Mouse (Mus musculus) limb, embryonic 14.5 days (tissue): Measurements from ENCODE around the gene Tctex1d1. TPM values are rescaled to one million over a fixed set of nuclear protein-coding genes. Genes with fewer than 3 reads are reported as not detected.

Experiments used
- ATAC-seq: fragments of 200-750 bp; cut with Nextera tagmentation; 2 replicates; pipeline ENCODE4 v1.8.0; 2017; ENCODE audit warnings: low read depth, moderate number of reproducible peaks, moderate TSS enrichment; ENCODE audit not compliant: low FRiP score
- DNase-seq: peaks from one replicate; pipeline ENCODE4 v3.0.0-alpha.2; 2015; ENCODE audit warnings: low spot score
- H3K27ac ChIP-seq: fragments of 300-500 bp; sonication (generic); replicated peaks from 2 replicates; pipeline ENCODE4 v1.5.1; 2014; ENCODE audit warnings: low read depth, mild to moderate bottlenecking, low read length, moderate library complexity, mixed read lengths
- H3K27me3 ChIP-seq: fragments of 300-500 bp; sonication (generic); 2 replicates; pipeline ENCODE4 v1.6.1; 2014; ENCODE audit warnings: low read length, mixed read lengths; ENCODE audit not compliant: control insufficient read depth, insufficient read depth
- H3K36me3 ChIP-seq: fragments of 300-500 bp; sonication (generic); 2 replicates; pipeline ENCODE4 v1.6.1; 2014; ENCODE audit warnings: mild to moderate bottlenecking, low read length, moderate library complexity, mixed read lengths; ENCODE audit not compliant: control insufficient read depth, insufficient read depth
- H3K4me1 ChIP-seq: fragments of 300-500 bp; sonication (generic); 2 replicates; pipeline ENCODE4 v1.6.1; 2014; ENCODE audit warnings: antibody characterized with exemption, low read length, mixed read lengths; ENCODE audit not compliant: control insufficient read depth, insufficient read depth
- H3K4me2 ChIP-seq: fragments of 300-500 bp; sonication (generic); replicated peaks from 2 replicates; pipeline ENCODE4 v1.6.1; 2014; ENCODE audit warnings: low read depth, mild to moderate bottlenecking, low read length, moderate library complexity; ENCODE audit not compliant: severe bottlenecking
- H3K4me3 ChIP-seq: fragments of 300-500 bp; sonication (generic); replicated peaks from 2 replicates; pipeline ENCODE4 v1.5.1; 2014; ENCODE audit warnings: low read length
- H3K9ac ChIP-seq: fragments of 300-500 bp; sonication (generic); 2 replicates; pipeline ENCODE4 v1.6.1; 2014; ENCODE audit warnings: mild to moderate bottlenecking, low read depth, low read length, moderate library complexity; ENCODE audit not compliant: severe bottlenecking
- H3K9me3 ChIP-seq: fragments of 300-500 bp; sonication (generic); 2 replicates; pipeline ENCODE4 v1.6.1; 2016; ENCODE audit warnings: low read length; ENCODE audit not compliant: control insufficient read depth
- POLR2A ChIP-seq: fragments of 200-500 bp; IDR thresholded peaks from 2 replicates; pipeline ENCODE4 v1.8.0; 2012; ENCODE audit warnings: inconsistent platforms, mild to moderate bottlenecking, moderate library complexity, borderline replicate concordance; ENCODE audit not compliant: insufficient read depth, insufficient read length; ENCODE audit errors: extremely low read depth
- WGBS: fragments of 180-500 bp; shearing (Covaris S2); extraction: QIAGEN DNeasy Blood & Tissue Kit; methylation state at CpG from one replicate; pipeline ENCODE4 v1.1.7; 2014; 5-methylcytosine and 5-hydroxymethylcytosine counted together
- polyA plus RNA-seq, 2 experiments: library from polyadenylated mRNA; depleted of rRNA in 1 of 2; stranded (reverse) in 1 of 2; unstranded in 1 of 2; fragments of >200 nt; fragmentation: Nextera tagmentation in 1 of 2; extraction: Ambion mirVana in 1 of 2; gene quantifications; 2 replicates each; pipeline versions ENCODE4 v1.2.1 to v1.2.3; 2012 to 2014

Gene Tctex1d1
- polyA plus RNA-seq, 2 experiments, result 0.30 to 0.56 TPM

GRCm38 (mm10) chr4:103011823-103012222 lies 33.4 kb downstream of the Tctex1d1 start:
- peaks cover 15% of the 10 kb centered on the region for H3K4me1 ChIP-seq
- no peak overlapping the region for H3K27ac ChIP-seq
- no peak overlapping the region for H3K4me2 ChIP-seq
- no peak overlapping the region for H3K4me3 ChIP-seq
- H3K27me3 ChIP-seq, result no peaks in the 10 kb centered on the region
- H3K9me3 ChIP-seq, result no peaks in the 10 kb centered on the region
- DNase-seq, result no peak
- no peak for ATAC-seq
- TF ChIP-seq POLR2A, result no peak
- no peak overlapping the region for H3K9ac ChIP-seq
- no peaks in the 10 kb centered on the region for H3K36me3 ChIP-seq
- WGBS, result 14% methylated on average over 7 of the region's 7 CpGs

GRCm38 (mm10) chr4:103013490-103013889 lies 35.1 kb downstream of the Tctex1d1 start:
- Histone ChIP-seq H3K4me2 (no peak overlapping the region), H3K4me1 (peaks cover 9% of the 10 kb centered on the region; the same call in 1 of the 2 replicates), H3K9ac (no peak overlapping the region), H3K27me3 (no peaks in the 10 kb centered on the region), H3K9me3 (no peaks in the 10 kb centered on the region), H3K27ac (no peak overlapping the region), H3K4me3 (no peak overlapping the region), H3K36me3 (no peaks in the 10 kb centered on the region)
- WGBS, result 9% methylated on average over 4 of the region's 4 CpGs
- DNase-seq (no peak), ATAC-seq (no peak)
- no peak for TF ChIP-seq POLR2A

- ATAC-seq (no peak), DNase-seq (no peak)
- no peak within 1 kb of the TSS for H3K4me3 ChIP-seq
- H3K9ac ChIP-seq, result no peak within 1 kb of the TSS
- no peaks in the 10 kb centered on the region for H3K9me3 ChIP-seq
- no peak for TF ChIP-seq POLR2A
- WGBS, result 79% methylated on average over 4 of the region's 4 CpGs
- H3K4me2 ChIP-seq, result no peak within 1 kb of the TSS
- no peaks in the 10 kb centered on the region for H3K36me3 ChIP-seq
- no peak within 1 kb of the TSS for H3K27ac ChIP-seq
- no peaks in the 10 kb centered on the region for H3K27me3 ChIP-seq
- no peaks in the 10 kb centered on the region for H3K4me1 ChIP-seq
Measured at GRCm38 (mm10) chr4:103026621-103027020, 48.2 kb downstream of the Tctex1d1 start, which contains the start of gene Insl5. Insl5 (minus strand) TSS chr4:103026842.

GRCm38 (mm10) chr4:103027745-103028144 lies 49.3 kb downstream of the Tctex1d1 start:
- DNase-seq, result no peak
- no peaks in the 10 kb centered on the region for H3K27me3 ChIP-seq
- no peak overlapping the region for H3K4me2 ChIP-seq

GRCm38 (mm10) chr4:103028177-103029088 lies 50.0 kb downstream of the Tctex1d1 start:
- H3K4me1 ChIP-seq, result no peaks in the 10 kb centered on the region
- no peaks in the 10 kb centered on the region for H3K9me3 ChIP-seq
- H3K9ac ChIP-seq, result no peak overlapping the region
- TF ChIP-seq POLR2A, result no peak
- no peak overlapping the region for H3K4me3 ChIP-seq
- WGBS, result 61% methylated on average over 13 of the region's 13 CpGs
- no peaks in the 10 kb centered on the region for H3K27me3 ChIP-seq
- DNase-seq (no peak), ATAC-seq (no peak)
- H3K4me2 ChIP-seq, result no peak overlapping the region
- no peak overlapping the region for H3K27ac ChIP-seq
- H3K36me3 ChIP-seq, result no peaks in the 10 kb centered on the region

More at GRCm38 (mm10) chr4:103027745-103028144, 49.3 kb downstream of the Tctex1d1 start:
- 50% methylated on average over 7 of the region's 7 CpGs for WGBS
- H3K9ac ChIP-seq, result no peak overlapping the region
- H3K36me3 ChIP-seq, result no peaks in the 10 kb centered on the region
- H3K4me1 ChIP-seq, result no peaks in the 10 kb centered on the region
- H3K9me3 ChIP-seq, result no peaks in the 10 kb centered on the region
- H3K27ac ChIP-seq, result no peak overlapping the region
- H3K4me3 ChIP-seq, result no peak overlapping the region
- no peak for TF ChIP-seq POLR2A
- ATAC-seq, result no peak
